Mouse (Mus musculus) cerebellum, adult 2 months (tissue): ENCODE results near the gene Eif4g1. TPM values are rescaled to one million over a fixed set of nuclear protein-coding genes. Genes with fewer than 3 reads are reported as not detected.

ENCODE experiments used
- DNase-seq, 2 experiments: peaks; one replicate each; pipeline ENCODE4 v3.0.0; 2021
- H3K27ac ChIP-seq: fragments of 200-500 bp; 2 replicates; pipeline ENCODE4 v1.5.1; 2012; ENCODE audit warnings: low read length, control low read depth, inconsistent platforms; ENCODE audit not compliant: insufficient read depth
- H3K27me3 ChIP-seq: fragments of 200-500 bp; 2 replicates; pipeline ENCODE4 v1.6.1; 2012; ENCODE audit warnings: inconsistent platforms, mild to moderate bottlenecking, low read length, moderate library complexity; ENCODE audit not compliant: control insufficient read depth, insufficient read depth
- H3K4me1 ChIP-seq: fragments of 200-500 bp; 2 replicates; pipeline ENCODE4 v1.6.1; 2011; ENCODE audit warnings: low read length; ENCODE audit not compliant: control insufficient read depth, insufficient read depth
- H3K4me3 ChIP-seq: fragments of 200-500 bp; replicated peaks from 2 replicates; pipeline ENCODE3; 2011; ENCODE audit warnings: mild to moderate bottlenecking, low read depth, low read length, control low read depth; ENCODE audit not compliant: insufficient read depth
- CTCF ChIP-seq: fragments of 200-500 bp; IDR thresholded peaks from 2 replicates; pipeline ENCODE4 v1.5.1; 2011; ENCODE audit warnings: low read depth, mild to moderate bottlenecking, control low read depth, low read length, moderate library complexity, borderline replicate concordance; ENCODE audit not compliant: insufficient read depth
- POLR2A ChIP-seq: fragments of 200-500 bp; IDR thresholded peaks from 2 replicates; pipeline ENCODE4 v1.6.1; 2011; ENCODE audit warnings: low read length, control low read depth, borderline replicate concordance; ENCODE audit not compliant: insufficient read depth
- WGBS: fragments of 180-500 bp; shearing (Covaris S2); methylation state at CpG from one replicate; pipeline ENCODE4 v1.1.7; 2018; 5-methylcytosine and 5-hydroxymethylcytosine counted together
- polyA plus RNA-seq: library from polyadenylated mRNA; depleted of rRNA; stranded (reverse); fragments of >200 nt; gene quantifications from 2 replicates; pipeline ENCODE4 v1.2.3, GENCODE M21; 2012

Gene Eif4g1
- polyA plus RNA-seq, 1 experiment = 184 TPM

DNA sequence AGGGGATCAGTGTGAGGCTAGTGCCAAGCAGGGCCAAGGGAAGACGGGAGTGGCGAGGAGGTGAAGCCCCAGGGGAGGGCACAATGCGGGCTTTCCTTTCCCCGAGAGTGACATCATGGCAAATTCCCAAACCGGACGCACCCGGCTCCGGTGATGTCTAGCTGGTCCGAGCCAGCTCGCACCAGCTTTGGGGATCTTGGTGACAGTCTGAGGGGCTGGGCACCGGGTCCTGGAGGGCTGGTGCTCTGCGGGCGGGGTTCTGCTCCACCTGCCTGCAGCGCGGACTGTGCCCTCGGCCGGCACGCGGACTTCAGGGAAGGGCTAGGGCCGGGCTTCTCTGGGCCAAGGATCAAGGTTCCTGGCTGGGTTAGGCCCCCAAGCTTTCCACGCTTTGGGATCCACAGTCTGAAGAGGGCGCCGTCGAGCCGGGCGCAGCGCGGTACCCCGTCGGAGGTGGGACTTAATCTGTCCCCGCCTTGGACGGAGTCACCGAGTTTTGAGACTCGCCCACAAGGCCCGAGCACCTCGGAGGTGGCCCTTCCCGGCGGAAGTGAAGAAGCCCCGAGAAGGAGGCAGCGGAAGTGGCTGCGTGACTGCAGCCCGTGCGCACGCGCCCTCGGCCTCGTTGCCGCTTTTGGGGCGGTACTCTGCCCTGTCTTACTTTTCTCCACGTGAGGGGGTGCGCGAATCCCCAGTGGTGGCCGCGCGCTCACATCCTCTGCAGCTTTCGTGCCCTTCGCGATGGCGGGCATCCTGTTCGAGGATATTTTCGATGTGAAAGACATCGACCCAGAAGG lies 49.3 kb downstream of the Eif4g1 start, which contains the start of the genes Polr2h and Clcn2:
Gene Polr2h, plus strand, starts transcription at position 485 of the 797 bp plus-strand sequence.
Gene Clcn2, minus strand, starts transcription at position 566 of the 797 bp plus-strand sequence.
- DNase-seq = peak; percentile 97
- WGBS = under 1% methylated on average over 62 of the region's 62 CpGs
- Histone ChIP-seq H3K27ac (peak within 1 kb of the TSS; percentile 65), H3K4me1 (peaks cover 17% of the 10 kb centered on the region), H3K27me3 (no peaks in the 10 kb centered on the region), H3K4me3 (peak within 1 kb of the TSS; percentile 85)
- TF ChIP-seq POLR2A = peak; percentile 54; the same call in 1 of the 2 replicates
- peak; percentile 60; the same call in 1 of the 2 replicates for TF ChIP-seq CTCF

DNA sequence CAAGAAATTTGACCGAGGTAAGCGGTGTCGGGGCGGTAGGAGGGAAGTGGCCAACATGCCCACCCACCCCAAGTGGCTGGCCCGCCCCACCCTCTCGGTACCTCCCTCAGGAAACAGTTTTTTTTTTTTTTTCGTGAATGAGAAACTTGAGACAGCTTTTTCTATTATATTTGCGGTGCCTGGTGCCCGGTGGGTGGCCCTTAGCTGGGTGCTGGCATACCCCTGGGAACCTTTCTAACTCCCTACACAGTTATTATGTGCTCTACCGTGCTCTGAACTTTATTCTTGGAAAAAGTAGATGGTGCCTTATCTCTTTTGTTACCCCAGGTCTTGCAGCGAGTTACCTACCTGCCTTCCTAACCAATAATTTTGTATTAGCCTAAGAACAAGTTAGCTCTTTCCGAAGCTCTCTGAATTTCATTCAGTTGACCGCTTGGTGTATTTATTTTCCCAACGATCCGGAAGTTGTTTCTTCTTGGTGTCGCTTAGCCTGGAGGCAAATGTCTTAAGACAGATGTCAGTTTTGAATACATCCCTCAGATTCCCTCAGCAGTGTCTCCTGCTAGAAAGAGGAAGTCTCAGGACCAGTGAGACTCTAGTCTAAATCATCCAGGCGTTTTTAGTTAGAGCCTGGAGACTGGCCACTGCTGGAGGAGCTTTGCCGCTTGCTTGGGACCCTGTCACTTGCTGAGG lies 50.0 kb downstream of the Eif4g1 start:
- Histone ChIP-seq H3K27ac (no peak overlapping the region), H3K27me3 (no peaks in the 10 kb centered on the region), H3K4me1 (peaks cover 13% of the 10 kb centered on the region), H3K4me3 (peak overlapping the region; percentile 85)
- no peak for TF ChIP-seq CTCF
- no peak for TF ChIP-seq POLR2A
- 1% methylated on average over 18 of the region's 18 CpGs for WGBS
- DNase-seq = peak in 1 of 2 experiments; percentile 9

- WGBS = 88% methylated on average over 10 of the region's 10 CpGs
Measured at GRCm38 (mm10) chr16:20721808-20722207, 53.7 kb downstream of the Eif4g1 start.

GRCm38 (mm10) chr16:20722736-20723135 lies 54.6 kb downstream of the Eif4g1 start:
- DNase-seq = no peak
- WGBS = 87% methylated on average over 4 of the region's 4 CpGs
- TF ChIP-seq POLR2A (no peak), CTCF (no peak)

More at GRCm38 (mm10) chr16:20721808-20722207, 53.7 kb downstream of the Eif4g1 start:
- Histone ChIP-seq H3K4me3 (no peak overlapping the region), H3K4me1 (0 out of 2 replicates have a peak, but pooled peaks cover 2% of the 10 kb centered on the region), H3K27ac (no peak overlapping the region), H3K27me3 (no peaks in the 10 kb centered on the region)
- TF ChIP-seq POLR2A (no peak), CTCF (no peak)
- no peak for DNase-seq

DNA sequence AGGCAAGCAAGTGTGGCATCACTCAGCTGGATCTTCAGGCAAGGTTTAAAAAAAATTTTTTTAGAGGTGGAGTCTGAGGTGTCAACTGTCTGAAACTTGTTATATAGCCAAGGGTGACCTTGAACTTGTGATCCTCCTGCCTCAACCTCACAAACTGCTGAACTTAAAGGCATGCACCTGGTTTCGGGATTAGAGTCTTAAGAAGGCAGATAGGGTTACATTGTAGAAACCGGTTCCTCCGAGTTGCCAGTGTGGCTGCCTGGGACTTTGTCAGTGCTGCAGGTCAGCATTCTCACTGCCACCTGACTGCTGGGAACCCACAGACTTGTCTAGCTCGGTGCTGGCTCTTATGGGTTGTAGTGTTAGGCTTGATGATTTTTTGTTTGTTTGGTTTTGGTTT lies 55.1 kb downstream of the Eif4g1 start:
- TF ChIP-seq CTCF (no peak), POLR2A (no peak)
- H3K4me1 ChIP-seq = no peaks in the 10 kb centered on the region
- H3K27me3 ChIP-seq = no peaks in the 10 kb centered on the region
- no peak overlapping the region for H3K27ac ChIP-seq
- no peak for DNase-seq
- no peak overlapping the region for H3K4me3 ChIP-seq
- WGBS = 77% methylated on average over 4 of the region's 4 CpGs

More at GRCm38 (mm10) chr16:20722736-20723135, 54.6 kb downstream of the Eif4g1 start:
- no peak overlapping the region for H3K27ac ChIP-seq
- no peak overlapping the region for H3K4me3 ChIP-seq
- H3K4me1 ChIP-seq = no peaks in the 10 kb centered on the region
- no peaks in the 10 kb centered on the region for H3K27me3 ChIP-seq

DNA sequence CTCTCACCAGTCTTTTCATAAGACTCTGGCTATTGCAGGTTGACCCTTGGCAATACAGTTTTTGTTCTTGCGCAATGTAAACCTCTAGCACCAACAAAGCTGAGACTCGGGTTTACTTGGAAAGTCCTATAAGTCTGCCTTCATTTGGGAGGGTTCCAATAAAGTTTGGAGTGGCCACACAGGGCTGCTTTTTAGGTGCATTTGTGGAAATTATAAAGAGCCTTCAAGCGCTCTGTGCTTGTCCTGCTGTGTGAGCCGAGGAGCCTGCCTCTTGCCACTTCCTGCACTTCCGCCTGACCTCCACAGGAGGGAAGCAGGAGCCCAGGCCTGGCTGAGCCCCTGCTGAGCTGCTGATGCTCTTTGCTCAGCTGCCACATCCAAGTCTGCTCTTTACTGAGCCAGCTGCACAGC lies 56.2 kb downstream of the Eif4g1 start:
- Histone ChIP-seq H3K4me3 (no peak overlapping the region), H3K27ac (no peak overlapping the region), H3K4me1 (no peaks in the 10 kb centered on the region), H3K27me3 (no peaks in the 10 kb centered on the region)
- peak in 1 of 2 experiments; percentile 14 for DNase-seq
- WGBS = 35% methylated on average over 5 of the region's 5 CpGs
- TF ChIP-seq CTCF (peak; percentile 40), POLR2A (no peak)

- no peak for DNase-seq
- TF ChIP-seq CTCF = no peak
- TF ChIP-seq POLR2A = no peak
- Histone ChIP-seq H3K27ac (no peak overlapping the region), H3K4me3 (no peak overlapping the region), H3K27me3 (no peaks in the 10 kb centered on the region), H3K4me1 (no peaks in the 10 kb centered on the region)
- WGBS = 91% methylated on average over 7 of the region's 7 CpGs
Measured at GRCm38 (mm10) chr16:20725321-20725720, 57.2 kb downstream of the Eif4g1 start.

DNA sequence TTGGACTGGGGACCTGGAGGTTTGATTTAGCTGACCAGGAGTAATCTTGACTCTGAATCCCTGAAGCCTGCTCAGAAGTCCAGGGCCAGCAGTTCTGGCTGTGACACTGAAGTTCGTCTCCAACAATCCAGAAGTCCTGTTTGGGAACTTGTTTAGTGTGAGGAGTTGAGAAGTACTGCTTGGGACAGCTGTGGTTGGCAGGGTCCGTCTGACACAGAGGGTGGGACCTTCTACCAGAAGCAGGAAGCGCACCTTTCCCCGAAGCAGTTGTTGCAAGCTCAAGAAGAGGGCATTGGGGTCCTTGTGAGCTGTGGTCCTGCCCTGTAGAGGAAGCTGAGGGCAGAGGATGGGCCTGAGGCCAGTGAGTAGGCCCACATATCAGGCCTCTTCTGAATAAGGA lies 57.6 kb downstream of the Eif4g1 start:
- no peaks in the 10 kb centered on the region for H3K4me1 ChIP-seq
- H3K27me3 ChIP-seq = no peaks in the 10 kb centered on the region
- H3K27ac ChIP-seq = no peak overlapping the region
- DNase-seq = peak in 1 of 2 experiments; percentile 4
- TF ChIP-seq POLR2A (no peak), CTCF (no peak)
- 86% methylated on average over 4 of the region's 4 CpGs for WGBS
- H3K4me3 ChIP-seq = no peak overlapping the region
